Mouse (Mus musculus) limb, embryonic 11.5 days (tissue): ENCODE results near the gene Sf3b3. TPM values are rescaled to one million over a fixed set of nuclear protein-coding genes. Genes with fewer than 3 reads are reported as not detected.
"Not testable (repeated sequence)": the region's sequence is repeated elsewhere in the genome, so short reads cannot be mapped to it uniquely, and the experiment has no call there.

ENCODE experiments used
- ATAC-seq: fragments of 200-750 bp; cut with Nextera tagmentation; 2 replicates; pipeline ENCODE4 v1.8.0; 2017; ENCODE audit warnings: low read depth; ENCODE audit not compliant: insufficient number of reproducible peaks, low FRiP score, low TSS enrichment
- DNase-seq: peaks from one replicate; pipeline ENCODE4 v3.0.0-alpha.2; 2015; ENCODE audit warnings: low spot score
- H3K27ac ChIP-seq: fragments of 300-500 bp; sonication (generic); replicated peaks from 2 replicates; pipeline ENCODE4 v1.5.1; 2014; ENCODE audit warnings: low read depth, mild to moderate bottlenecking, low read length
- H3K27me3 ChIP-seq: fragments of 300-500 bp; sonication (generic); 2 replicates; pipeline ENCODE4 v1.6.1; 2014; ENCODE audit warnings: mild to moderate bottlenecking, low read length, mixed read lengths; ENCODE audit not compliant: control insufficient read depth, insufficient read depth
- H3K36me3 ChIP-seq: fragments of 300-500 bp; sonication (generic); 2 replicates; pipeline ENCODE4 v1.6.1; 2014; ENCODE audit warnings: mild to moderate bottlenecking, low read length, moderate library complexity, mixed read lengths; ENCODE audit not compliant: control insufficient read depth, insufficient read depth
- H3K4me1 ChIP-seq: fragments of 300-500 bp; sonication (generic); 2 replicates; pipeline ENCODE4 v1.6.1; 2014; ENCODE audit warnings: low read length, mixed read lengths; ENCODE audit not compliant: control insufficient read depth, insufficient read depth
- H3K4me2 ChIP-seq: fragments of 300-500 bp; sonication (generic); 2 replicates; pipeline ENCODE4 v1.6.1; 2014; ENCODE audit warnings: low read depth, mild to moderate bottlenecking, moderate library complexity; ENCODE audit not compliant: severe bottlenecking
- H3K4me3 ChIP-seq: fragments of 300-500 bp; sonication (generic); 2 replicates; pipeline ENCODE4 v1.5.1; 2014; ENCODE audit warnings: low read depth, low read length
- H3K9ac ChIP-seq: fragments of 300-500 bp; sonication (generic); 2 replicates; pipeline ENCODE4 v1.6.1; 2014; ENCODE audit warnings: mild to moderate bottlenecking, low read length
- H3K9me3 ChIP-seq: fragments of 300-500 bp; sonication (generic); 2 replicates; pipeline ENCODE4 v1.6.1; 2016; ENCODE audit warnings: low read length; ENCODE audit not compliant: control insufficient read depth
- WGBS: fragments of 180-500 bp; shearing (Covaris S2); extraction: QIAGEN DNeasy Blood & Tissue Kit; methylation state at CpG from one replicate; pipeline ENCODE4 v1.1.7; 2014; 5-methylcytosine and 5-hydroxymethylcytosine counted together
- polyA plus RNA-seq: library from polyadenylated mRNA; unstranded; fragments of >200 nt; fragmentation: Nextera tagmentation; extraction: Ambion mirVana; gene quantifications from 2 replicates; pipeline ENCODE4 v1.2.1, GENCODE M21; 2014

The Sf3b3 gene
- polyA plus RNA-seq, 1 experiment from 2014 or later = 215 TPM

GRCm38 (mm10) chr8:110888441-110888840 lies 41.9 kb upstream of the Sf3b3 start:
- Histone ChIP-seq H3K27ac (no peak overlapping the region), H3K4me1 (no peaks in the 10 kb centered on the region), H3K9me3 (no peaks in the 10 kb centered on the region), H3K27me3 (no peaks in the 10 kb centered on the region), H3K4me2 (no peak overlapping the region), H3K4me3 (no peak overlapping the region), H3K9ac (no peak overlapping the region), H3K36me3 (peaks cover 10% of the 10 kb centered on the region; the same call in 1 of the 2 replicates)
- no peak for DNase-seq
- no peak for ATAC-seq
- 93% methylated on average over 8 of the region's 8 CpGs for WGBS

- Histone ChIP-seq H3K27ac (no peak overlapping the region), H3K4me3 (no peak overlapping the region), H3K4me2 (no peak overlapping the region), H3K4me1 (no peaks in the 10 kb centered on the region), H3K9me3 (no peaks in the 10 kb centered on the region), H3K27me3 (no peaks in the 10 kb centered on the region), H3K9ac (no peak overlapping the region), H3K36me3 (peaks cover 10% of the 10 kb centered on the region; the same call in 1 of the 2 replicates)
- ATAC-seq (no peak), DNase-seq (no peak)
- 94% methylated on average over 10 of the region's 10 CpGs for WGBS
These were observed 41.0 kb upstream of the Sf3b3 start for GRCm38 (mm10) chr8:110887551-110887950.

- ATAC-seq (no peak), DNase-seq (no peak)
- H3K9ac ChIP-seq = no peak overlapping the region
- H3K4me1 ChIP-seq = no peaks in the 10 kb centered on the region
- no peak overlapping the region for H3K27ac ChIP-seq
- H3K9me3 ChIP-seq = no peaks in the 10 kb centered on the region
- WGBS = 86% methylated on average over 3 of the region's 3 CpGs
- H3K4me3 ChIP-seq = no peak overlapping the region
- H3K36me3 ChIP-seq = peaks cover 18% of the 10 kb centered on the region
- no peak overlapping the region for H3K4me2 ChIP-seq
- no peaks in the 10 kb centered on the region for H3K27me3 ChIP-seq
These were observed 40.0 kb upstream of the Sf3b3 start for GRCm38 (mm10) chr8:110886634-110887033.

GRCm38 (mm10) chr8:110883824-110884223 lies 37.2 kb upstream of the Sf3b3 start:
- H3K9ac ChIP-seq = no peak overlapping the region
- no peak for ATAC-seq
- H3K4me1 ChIP-seq = no peaks in the 10 kb centered on the region
- no peaks in the 10 kb centered on the region for H3K27me3 ChIP-seq
- no peak overlapping the region for H3K27ac ChIP-seq
- H3K4me3 ChIP-seq = no peak overlapping the region
- H3K36me3 ChIP-seq = peaks cover 25% of the 10 kb centered on the region
- H3K4me2 ChIP-seq = no peak overlapping the region
- WGBS = 96% methylated on average over 18 of the region's 18 CpGs
- no peak for DNase-seq
- H3K9me3 ChIP-seq = no peaks in the 10 kb centered on the region

- H3K27me3 ChIP-seq = no peaks in the 10 kb centered on the region
- peaks cover 29% of the 10 kb centered on the region for H3K36me3 ChIP-seq
- no peaks in the 10 kb centered on the region for H3K4me1 ChIP-seq
- H3K4me3 ChIP-seq = no peak overlapping the region
- H3K9me3 ChIP-seq = no peaks in the 10 kb centered on the region
- no peak overlapping the region for H3K9ac ChIP-seq
- no peak overlapping the region for H3K4me2 ChIP-seq
- 96% methylated on average over 10 of the region's 10 CpGs for WGBS
- no peak overlapping the region for H3K27ac ChIP-seq
- ATAC-seq (no peak), DNase-seq (no peak)
These were observed 35.2 kb upstream of the Sf3b3 start for GRCm38 (mm10) chr8:110881741-110882310.

GRCm38 (mm10) chr8:110877862-110878261 lies 31.3 kb upstream of the Sf3b3 start:
- H3K4me2 ChIP-seq = no peak overlapping the region
- no peak overlapping the region for H3K27ac ChIP-seq
- peaks cover 36% of the 10 kb centered on the region for H3K36me3 ChIP-seq
- H3K9me3 ChIP-seq = no peaks in the 10 kb centered on the region
- no peaks in the 10 kb centered on the region for H3K4me1 ChIP-seq
- 86% methylated on average over 4 of the region's 4 CpGs for WGBS
- H3K9ac ChIP-seq = no peak overlapping the region
- H3K27me3 ChIP-seq = no peaks in the 10 kb centered on the region
- no peak overlapping the region for H3K4me3 ChIP-seq
- ATAC-seq = no peak
- no peak for DNase-seq

GRCm38 (mm10) chr8:110870501-110870900 lies 23.9 kb upstream of the Sf3b3 start:
- WGBS = 98% methylated on average over 2 of the region's 2 CpGs
- peaks cover 23% of the 10 kb centered on the region; the same call in 1 of the 2 replicates for H3K36me3 ChIP-seq
- H3K4me1 ChIP-seq = no peaks in the 10 kb centered on the region
- no peak overlapping the region for H3K4me3 ChIP-seq
- no peak for DNase-seq
- no peak for ATAC-seq
- H3K27ac ChIP-seq = no peak overlapping the region
- no peak overlapping the region for H3K9ac ChIP-seq
- H3K4me2 ChIP-seq = no peak overlapping the region
- H3K27me3 ChIP-seq = no peaks in the 10 kb centered on the region
- no peaks in the 10 kb centered on the region for H3K9me3 ChIP-seq

GRCm38 (mm10) chr8:110861347-110862025 lies 14.9 kb upstream of the Sf3b3 start:
- WGBS = 96% methylated on average over 7 of the region's 7 CpGs
- H3K27me3 ChIP-seq, ATAC-seq, H3K4me1 ChIP-seq, H3K27ac ChIP-seq, H3K9ac ChIP-seq, H3K9me3 ChIP-seq, DNase-seq, H3K4me3 ChIP-seq, H3K4me2 ChIP-seq: not testable (repeated sequence)
- peaks cover 22% of the 10 kb centered on the region for H3K36me3 ChIP-seq
